Mouse (Mus musculus) embryonic facial prominence, embryonic 14.5 days (tissue): ENCODE results near the gene Manba. TPM values are rescaled to one million over a fixed set of nuclear protein-coding genes. Genes with fewer than 3 reads are reported as not detected.

Experiments used
- ATAC-seq: fragments of 200-750 bp; cut with Nextera tagmentation; 2 replicates; pipeline ENCODE4 v1.8.0; 2017; ENCODE audit warnings: low read depth, moderate number of reproducible peaks, moderate TSS enrichment
- DNase-seq: peaks from one replicate; pipeline ENCODE4 v3.0.0-alpha.2; 2015; ENCODE audit warnings: low spot score
- H3K27ac ChIP-seq: fragments of 300-500 bp; sonication (generic); replicated peaks from 2 replicates; pipeline ENCODE4 v1.5.1; 2014; ENCODE audit warnings: low read depth, mild to moderate bottlenecking, low read length, moderate library complexity
- H3K27me3 ChIP-seq: fragments of 300-500 bp; sonication (generic); replicated peaks from 2 replicates; pipeline ENCODE4 v1.6.1; 2014; ENCODE audit warnings: low read length; ENCODE audit not compliant: control insufficient read depth, insufficient read depth
- H3K36me3 ChIP-seq: fragments of 300-500 bp; sonication (generic); 2 replicates; pipeline ENCODE4 v1.6.1; 2014; ENCODE audit warnings: low read length, mixed read lengths; ENCODE audit not compliant: control insufficient read depth, insufficient read depth
- H3K4me1 ChIP-seq: fragments of 300-500 bp; sonication (generic); 2 replicates; pipeline ENCODE4 v1.6.1; 2014; ENCODE audit warnings: antibody characterized with exemption, low read length; ENCODE audit not compliant: control insufficient read depth, insufficient read depth
- H3K4me2 ChIP-seq: fragments of 300-500 bp; sonication (generic); 2 replicates; pipeline ENCODE4 v1.6.1; 2014; ENCODE audit warnings: low read depth, mild to moderate bottlenecking, low read length, moderate library complexity, mixed read lengths
- H3K4me3 ChIP-seq: fragments of 300-500 bp; sonication (generic); 2 replicates; pipeline ENCODE4 v1.5.1; 2014; ENCODE audit warnings: low read depth, mild to moderate bottlenecking, low read length
- H3K9ac ChIP-seq: fragments of 300-500 bp; sonication (generic); 2 replicates; pipeline ENCODE4 v1.6.1; 2014; ENCODE audit warnings: low read depth, mild to moderate bottlenecking, low read length, moderate library complexity, mixed read lengths
- H3K9me3 ChIP-seq: fragments of 300-500 bp; sonication (generic); 2 replicates; pipeline ENCODE4 v1.6.1; 2016; ENCODE audit warnings: low read length; ENCODE audit not compliant: control insufficient read depth
- WGBS: fragments of 180-500 bp; shearing (Covaris S2); extraction: QIAGEN DNeasy Blood & Tissue Kit; methylation state at CpG from one replicate; pipeline ENCODE4 v1.1.7; 2014; 5-methylcytosine and 5-hydroxymethylcytosine counted together
- polyA plus RNA-seq: library from polyadenylated mRNA; unstranded; fragments of >200 nt; fragmentation: Nextera tagmentation; extraction: Ambion mirVana; gene quantifications from 2 replicates; pipeline ENCODE4 v1.2.1, GENCODE M21; 2014

Gene Manba
- polyA plus RNA-seq, 1 experiment from 2014 or later: 7.9 TPM

GRCm38 (mm10) chr3:135556851-135557662, 71.6 kb downstream of the Manba start:
- Histone ChIP-seq H3K4me2 (no peak overlapping the region), H3K27ac (no peak overlapping the region), H3K4me3 (no peak overlapping the region), H3K36me3 (no peaks in the 10 kb centered on the region), H3K9ac (no peak overlapping the region), H3K9me3 (no peaks in the 10 kb centered on the region), H3K27me3 (no peaks in the 10 kb centered on the region), H3K4me1 (no peaks in the 10 kb centered on the region)
- 79% methylated on average over 12 of the region's 12 CpGs for WGBS
- DNase-seq (no peak), ATAC-seq (no peak)

DNA sequence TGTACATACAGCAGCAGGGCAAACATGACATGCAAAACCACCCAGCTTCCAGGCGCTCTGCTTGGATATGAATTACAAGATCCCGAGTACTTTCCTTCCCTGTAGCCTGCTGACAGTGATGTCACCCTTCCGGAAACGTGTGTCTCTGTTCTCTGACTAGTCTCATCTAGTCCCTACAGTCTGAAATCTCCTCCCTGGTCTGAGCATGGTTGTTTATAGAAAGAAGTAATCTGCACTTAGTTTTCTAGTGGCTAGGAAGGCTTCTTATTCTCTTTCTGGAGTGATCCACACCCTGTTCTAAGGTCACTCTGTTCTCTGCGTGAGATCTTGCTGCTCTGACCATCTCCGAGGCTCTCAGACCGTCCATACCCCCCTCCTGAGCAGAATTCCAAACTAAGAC, 76.6 kb downstream of the Manba start:
- DNase-seq (no peak), ATAC-seq (no peak)
- no peaks in the 10 kb centered on the region for H3K4me1 ChIP-seq
- no peaks in the 10 kb centered on the region for H3K36me3 ChIP-seq
- WGBS: 78% methylated on average over 7 of the region's 7 CpGs
- H3K9ac ChIP-seq: no peak overlapping the region
- H3K27me3 ChIP-seq: no peaks in the 10 kb centered on the region
- H3K4me3 ChIP-seq: no peak overlapping the region
- H3K4me2 ChIP-seq: no peak overlapping the region
- H3K9me3 ChIP-seq: no peaks in the 10 kb centered on the region
- no peak overlapping the region for H3K27ac ChIP-seq

DNA sequence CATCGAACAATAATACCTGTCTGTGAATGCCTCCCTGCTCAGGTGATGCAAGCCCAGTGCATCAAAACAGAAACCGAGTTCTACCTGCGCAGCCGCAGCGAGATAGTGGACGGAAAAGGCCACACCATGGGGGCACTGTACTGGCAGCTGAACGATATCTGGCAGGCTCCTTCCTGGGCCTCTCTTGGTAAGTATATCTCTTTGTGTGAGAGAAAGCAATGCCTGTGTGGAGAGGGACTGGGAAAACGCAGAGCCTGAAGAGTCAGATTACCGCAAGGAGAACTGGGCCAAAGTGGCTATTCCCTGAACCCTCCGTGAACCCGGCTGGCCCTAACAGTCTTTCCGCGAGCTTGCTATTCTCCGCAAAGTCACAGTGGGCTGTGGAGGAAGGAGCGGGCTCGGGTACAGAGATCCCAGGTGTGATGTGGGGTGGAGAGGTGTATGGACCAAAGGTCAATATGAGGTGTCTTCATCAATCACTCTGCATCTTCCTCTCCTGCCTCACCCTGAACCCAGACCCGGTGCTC, 77.8 kb downstream of the Manba start:
- H3K4me2 ChIP-seq: no peak overlapping the region
- DNase-seq (peak; percentile 30), ATAC-seq (peak; percentile 55; the same call in 1 of the 2 replicates)
- no peaks in the 10 kb centered on the region for H3K4me1 ChIP-seq
- H3K9me3 ChIP-seq: no peaks in the 10 kb centered on the region
- no peak overlapping the region for H3K4me3 ChIP-seq
- no peaks in the 10 kb centered on the region for H3K27me3 ChIP-seq
- WGBS: 78% methylated on average over 17 of the region's 17 CpGs
- H3K9ac ChIP-seq: no peak overlapping the region
- H3K27ac ChIP-seq: no peak overlapping the region
- no peaks in the 10 kb centered on the region for H3K36me3 ChIP-seq

GRCm38 (mm10) chr3:135564706-135565105, 79.3 kb downstream of the Manba start:
- ATAC-seq (no peak), DNase-seq (no peak)
- Histone ChIP-seq H3K27me3 (no peaks in the 10 kb centered on the region), H3K9ac (no peak overlapping the region), H3K27ac (no peak overlapping the region), H3K4me1 (no peaks in the 10 kb centered on the region), H3K4me3 (no peak overlapping the region), H3K4me2 (no peak overlapping the region), H3K9me3 (no peaks in the 10 kb centered on the region), H3K36me3 (no peaks in the 10 kb centered on the region)
- WGBS: 84% methylated on average over 9 of the region's 9 CpGs

DNA sequence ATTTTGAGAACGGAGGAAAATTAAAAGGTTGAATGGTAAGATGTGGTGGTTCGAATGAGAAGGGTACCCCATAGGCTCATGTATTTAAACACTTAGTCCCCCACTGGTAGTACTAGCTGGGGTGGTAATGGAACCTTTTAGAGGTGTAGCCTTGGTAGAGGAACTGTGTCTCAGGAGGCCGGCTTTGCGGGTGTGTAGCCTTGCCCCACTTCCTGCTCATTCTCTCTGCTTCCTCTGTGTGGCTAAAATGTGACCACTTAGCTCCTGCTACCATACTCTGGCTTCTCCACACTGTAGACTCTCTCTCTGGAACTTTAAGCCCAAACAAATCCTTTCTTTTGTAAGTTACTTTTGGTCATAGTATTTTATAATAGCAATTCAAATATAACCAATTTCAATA, 79.9 kb downstream of the Manba start:
- DNase-seq (no peak), ATAC-seq (no peak)
- Histone ChIP-seq H3K4me1 (no peaks in the 10 kb centered on the region), H3K9ac (no peak overlapping the region), H3K4me2 (no peak overlapping the region), H3K9me3 (no peaks in the 10 kb centered on the region), H3K36me3 (no peaks in the 10 kb centered on the region), H3K27ac (no peak overlapping the region), H3K4me3 (no peak overlapping the region), H3K27me3 (no peaks in the 10 kb centered on the region)
- 72% methylated on average over 4 of the region's 4 CpGs for WGBS

DNA sequence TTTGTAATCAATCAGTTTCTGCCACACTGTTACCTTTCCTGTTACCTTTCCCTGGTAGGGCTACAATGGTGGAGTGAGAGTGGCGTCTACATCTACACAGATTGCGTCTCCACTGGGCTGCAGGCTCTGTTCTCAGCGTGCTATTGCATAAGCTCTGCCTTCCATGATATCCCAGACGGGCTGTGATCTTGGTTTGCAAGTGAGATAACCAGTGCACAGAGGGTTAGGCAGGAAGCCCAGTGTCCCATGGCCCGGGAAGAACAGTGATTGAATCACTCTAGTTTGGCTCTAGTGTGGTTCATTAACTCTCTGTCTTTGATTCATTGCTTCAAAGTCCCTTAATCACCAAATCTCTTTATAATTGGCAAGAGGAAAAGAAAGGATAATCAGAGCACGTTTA, 82.5 kb downstream of the Manba start:
- Histone ChIP-seq H3K9me3 (no peaks in the 10 kb centered on the region), H3K9ac (no peak overlapping the region), H3K27me3 (no peaks in the 10 kb centered on the region), H3K27ac (no peak overlapping the region), H3K4me3 (no peak overlapping the region), H3K36me3 (no peaks in the 10 kb centered on the region), H3K4me2 (no peak overlapping the region), H3K4me1 (peaks cover under 1% of the 10 kb centered on the region; the same call in 1 of the 2 replicates)
- ATAC-seq: no peak
- DNase-seq: no peak
- 74% methylated on average over 6 of the region's 6 CpGs for WGBS

- Histone ChIP-seq H3K27ac (no peak overlapping the region), H3K9ac (no peak overlapping the region), H3K4me3 (no peak overlapping the region), H3K4me2 (no peak overlapping the region), H3K27me3 (no peaks in the 10 kb centered on the region), H3K9me3 (no peaks in the 10 kb centered on the region), H3K4me1 (peaks cover 8% of the 10 kb centered on the region), H3K36me3 (no peaks in the 10 kb centered on the region)
- WGBS: 69% methylated on average over 5 of the region's 5 CpGs
- no peak for ATAC-seq
- peak; percentile 30 for DNase-seq
Measured at GRCm38 (mm10) chr3:135568633-135569032, 83.2 kb downstream of the Manba start.

DNA sequence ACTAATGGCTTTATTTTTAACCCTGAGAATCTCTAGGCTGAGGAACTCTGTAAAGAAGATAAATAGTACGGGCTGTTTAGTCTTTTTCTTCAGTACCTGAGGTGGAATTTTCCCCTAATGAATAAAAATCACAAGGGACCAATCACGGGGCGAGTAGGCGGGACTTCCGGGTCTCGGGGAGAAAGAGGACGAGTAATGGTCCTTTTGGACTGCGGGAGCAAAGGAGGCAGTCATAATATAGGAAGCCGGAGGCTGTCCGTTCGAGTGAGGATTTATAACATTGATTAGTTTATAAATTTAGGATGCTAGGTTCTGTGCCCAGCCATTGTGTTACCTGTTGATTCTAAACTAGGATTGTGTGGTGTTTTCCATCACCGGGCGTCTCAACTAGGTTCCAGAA, 86.1 kb downstream of the Manba start:
- Histone ChIP-seq H3K4me1 (peaks cover 12% of the 10 kb centered on the region), H3K27ac (no peak overlapping the region), H3K27me3 (no peaks in the 10 kb centered on the region), H3K9ac (no peak overlapping the region), H3K4me3 (peak overlapping the region; percentile 8; the same call in 1 of the 2 replicates), H3K9me3 (no peaks in the 10 kb centered on the region), H3K36me3 (no peaks in the 10 kb centered on the region), H3K4me2 (0 out of 2 replicates have a peak overlapping the region, but pooled peaks have one; percentile 10)
- no peak for DNase-seq
- WGBS: 61% methylated on average over 13 of the region's 13 CpGs
- ATAC-seq: no peak

- no peaks in the 10 kb centered on the region for H3K9me3 ChIP-seq
- 42% methylated on average over 6 of the region's 6 CpGs for WGBS
- no peak overlapping the region for H3K4me3 ChIP-seq
- no peaks in the 10 kb centered on the region for H3K36me3 ChIP-seq
- no peak overlapping the region; the same call in 1 of the 2 replicates for H3K27ac ChIP-seq
- H3K27me3 ChIP-seq: no peaks in the 10 kb centered on the region
- H3K4me2 ChIP-seq: no peak overlapping the region
- peaks cover 12% of the 10 kb centered on the region for H3K4me1 ChIP-seq
- no peak for DNase-seq
- ATAC-seq: no peak
- no peak overlapping the region for H3K9ac ChIP-seq
Measured at GRCm38 (mm10) chr3:135573051-135573450, 87.6 kb downstream of the Manba start.
